Mouse (Mus musculus): ENCODE measurements around the gene Anln. TPM values are rescaled to one million over a fixed set of nuclear protein-coding genes. Genes with fewer than 3 reads are reported as not detected.
"Not testable (repeated sequence)": the region's sequence is repeated elsewhere in the genome, so short reads cannot be mapped to it uniquely, and the experiment has no call there.

Anln gene
- polyA plus RNA-seq, 1 experiment from 2014 or later = 35.4 TPM

GRCm38 (mm10) chr9:22420491-22420890 lies 31.5 kb upstream of the Anln start:
- Histone ChIP-seq H3K9me3 (no peaks in the 10 kb centered on the region), H3K9ac (no peak overlapping the region), H3K4me1 (no peaks in the 10 kb centered on the region), H3K4me3 (no peak overlapping the region), H3K36me3 (no peaks in the 10 kb centered on the region), H3K27me3 (no peaks in the 10 kb centered on the region), H3K4me2 (no peak overlapping the region), H3K27ac (no peak overlapping the region)
- WGBS = 56% methylated on average over 7 of the region's 7 CpGs
- ATAC-seq (ENCODE audit: insufficient number of reproducible peaks, low FRiP score, low TSS enrichment, low read depth) = no peak

- Histone ChIP-seq H3K4me2 (no peak overlapping the region), H3K27ac (no peak overlapping the region), H3K4me3 (no peak overlapping the region), H3K27me3 (no peaks in the 10 kb centered on the region), H3K4me1 (no peaks in the 10 kb centered on the region), H3K9me3 (no peaks in the 10 kb centered on the region), H3K9ac (no peak overlapping the region), H3K36me3 (no peaks in the 10 kb centered on the region)
- no peak for ATAC-seq (ENCODE audit: insufficient number of reproducible peaks, low FRiP score, low TSS enrichment, low read depth)
- 83% methylated on average over 3 of the region's 3 CpGs for WGBS
These were observed 30.9 kb upstream of the Anln start for GRCm38 (mm10) chr9:22419877-22420276.

GRCm38 (mm10) chr9:22417547-22417946 lies 28.6 kb upstream of the Anln start:
- Histone ChIP-seq H3K4me1 (no peaks in the 10 kb centered on the region), H3K36me3 (no peaks in the 10 kb centered on the region), H3K4me3 (no peak overlapping the region), H3K9me3 (no peaks in the 10 kb centered on the region), H3K4me2 (no peak overlapping the region), H3K27ac (no peak overlapping the region), H3K9ac (no peak overlapping the region), H3K27me3 (no peaks in the 10 kb centered on the region)
- 48% methylated on average over 6 of the region's 6 CpGs for WGBS
- no peak for ATAC-seq (ENCODE audit: insufficient number of reproducible peaks, low FRiP score, low TSS enrichment, low read depth)

GRCm38 (mm10) chr9:22416187-22416586 lies 27.2 kb upstream of the Anln start:
- Histone ChIP-seq H3K4me3 (no peak overlapping the region), H3K27me3 (no peaks in the 10 kb centered on the region), H3K4me2 (no peak overlapping the region), H3K9ac (no peak overlapping the region), H3K4me1 (peaks cover 3% of the 10 kb centered on the region; the same call in 1 of the 2 replicates), H3K27ac (no peak overlapping the region), H3K36me3 (no peaks in the 10 kb centered on the region), H3K9me3 (no peaks in the 10 kb centered on the region)
- 73% methylated on average over 3 of the region's 3 CpGs for WGBS
- no peak for ATAC-seq (ENCODE audit: insufficient number of reproducible peaks, low FRiP score, low TSS enrichment, low read depth)

GRCm38 (mm10) chr9:22411002-22411857 lies 22.2 kb upstream of the Anln start, which contains the start of gene 9530077C05Rik:
9530077C05Rik (plus strand) TSS chr9:22411513.
- no peak within 1 kb of the TSS; the same call in 1 of the 2 replicates for H3K27ac ChIP-seq
- ATAC-seq (ENCODE audit: insufficient number of reproducible peaks, low FRiP score, low TSS enrichment, low read depth) = peak; percentile 98

GRCm38 (mm10) chr9:22409501-22409900 lies 20.5 kb upstream of the Anln start:
- 66% methylated on average over 7 of the region's 7 CpGs for WGBS

More at GRCm38 (mm10) chr9:22411002-22411857, 22.2 kb upstream of the Anln start, which contains the start of gene 9530077C05Rik:
- WGBS = under 1% methylated on average over 42 of the region's 43 CpGs
- peak within 1 kb of the TSS; percentile 62 for H3K4me3 ChIP-seq
- peaks cover 3% of the 10 kb centered on the region; the same call in 1 of the 2 replicates for H3K4me1 ChIP-seq
- H3K9me3 ChIP-seq = no peaks in the 10 kb centered on the region
- peak within 1 kb of the TSS; percentile 62 for H3K4me2 ChIP-seq
- peak within 1 kb of the TSS; percentile 49; the same call in 1 of the 2 replicates for H3K9ac ChIP-seq
- H3K27me3 ChIP-seq = no peaks in the 10 kb centered on the region
- H3K36me3 ChIP-seq = no peaks in the 10 kb centered on the region

GRCm38 (mm10) chr9:22408344-22408743 lies 19.4 kb upstream of the Anln start:
- 27% methylated on average over 4 of the region's 4 CpGs for WGBS
- not testable (repeated sequence) for ATAC-seq (ENCODE audit: insufficient number of reproducible peaks, low FRiP score, low TSS enrichment, low read depth); H3K4me2 ChIP-seq; H3K4me3 ChIP-seq; H3K36me3 ChIP-seq; H3K9ac ChIP-seq; H3K27me3 ChIP-seq; H3K9me3 ChIP-seq; H3K27ac ChIP-seq; H3K4me1 ChIP-seq

More at GRCm38 (mm10) chr9:22409501-22409900, 20.5 kb upstream of the Anln start:
- H3K27me3 ChIP-seq = no peaks in the 10 kb centered on the region
- ATAC-seq (ENCODE audit: insufficient number of reproducible peaks, low FRiP score, low TSS enrichment, low read depth) = no peak
- no peaks in the 10 kb centered on the region for H3K9me3 ChIP-seq
- no peak overlapping the region for H3K27ac ChIP-seq
- no peak overlapping the region for H3K9ac ChIP-seq
- H3K4me3 ChIP-seq = no peak overlapping the region
- no peak overlapping the region for H3K4me2 ChIP-seq
- H3K4me1 ChIP-seq = peaks cover 3% of the 10 kb centered on the region; the same call in 1 of the 2 replicates
- H3K36me3 ChIP-seq = no peaks in the 10 kb centered on the region

GRCm38 (mm10) chr9:22407633-22408032 lies 18.6 kb upstream of the Anln start:
- H3K4me1 ChIP-seq; H3K4me2 ChIP-seq; H3K27me3 ChIP-seq; H3K27ac ChIP-seq; H3K4me3 ChIP-seq; H3K9me3 ChIP-seq; ATAC-seq (ENCODE audit: insufficient number of reproducible peaks, low FRiP score, low TSS enrichment, low read depth); H3K9ac ChIP-seq; H3K36me3 ChIP-seq: not testable (repeated sequence)
- WGBS = 81% methylated on average over 4 of the region's 4 CpGs

- Histone ChIP-seq H3K27me3 (no peaks in the 10 kb centered on the region), H3K4me3 (no peak overlapping the region), H3K9ac (no peak overlapping the region), H3K36me3 (no peaks in the 10 kb centered on the region), H3K4me2 (no peak overlapping the region), H3K4me1 (no peaks in the 10 kb centered on the region), H3K9me3 (no peaks in the 10 kb centered on the region), H3K27ac (no peak overlapping the region)
- ATAC-seq (ENCODE audit: insufficient number of reproducible peaks, low FRiP score, low TSS enrichment, low read depth) = no peak
- whole genome bisulfite sequencing = 67% methylated on average over 3 of the region's 3 CpGs
These were observed 16.4 kb upstream of the Anln start for GRCm38 (mm10) chr9:22405414-22405813.

- not testable (repeated sequence) for H3K9me3 ChIP-seq; H3K36me3 ChIP-seq; H3K27ac ChIP-seq; H3K27me3 ChIP-seq; H3K4me2 ChIP-seq; H3K4me1 ChIP-seq; H3K9ac ChIP-seq; H3K4me3 ChIP-seq; ATAC-seq (ENCODE audit: insufficient number of reproducible peaks, low FRiP score, low TSS enrichment, low read depth)
- 63% methylated on average over 2 of the region's 2 CpGs for WGBS
These were observed 14.5 kb upstream of the Anln start for GRCm38 (mm10) chr9:22403501-22403900.

- no peak for ATAC-seq (ENCODE audit: insufficient number of reproducible peaks, low FRiP score, low TSS enrichment, low read depth)
- H3K27me3 ChIP-seq = no peaks in the 10 kb centered on the region
- 64% methylated on average over 3 of the region's 3 CpGs for WGBS
- H3K36me3 ChIP-seq = no peaks in the 10 kb centered on the region
- no peak overlapping the region for H3K9ac ChIP-seq
- H3K4me3 ChIP-seq = no peak overlapping the region
- H3K9me3 ChIP-seq = no peaks in the 10 kb centered on the region
- H3K4me2 ChIP-seq = no peak overlapping the region
- H3K4me1 ChIP-seq = no peaks in the 10 kb centered on the region
- H3K27ac ChIP-seq = no peak overlapping the region
These were observed 14.0 kb upstream of the Anln start for GRCm38 (mm10) chr9:22402976-22403375.

GRCm38 (mm10) chr9:22402001-22402400 lies 13.0 kb upstream of the Anln start:
- ATAC-seq (ENCODE audit: insufficient number of reproducible peaks, low FRiP score, low TSS enrichment, low read depth) = no peak
- WGBS = 87% methylated on average over 6 of the region's 6 CpGs
- no peaks in the 10 kb centered on the region for H3K4me1 ChIP-seq
- no peaks in the 10 kb centered on the region for H3K27me3 ChIP-seq
- H3K4me2 ChIP-seq = no peak overlapping the region
- no peak overlapping the region for H3K4me3 ChIP-seq
- H3K36me3 ChIP-seq = no peaks in the 10 kb centered on the region
- no peak overlapping the region for H3K9ac ChIP-seq
- H3K9me3 ChIP-seq = no peaks in the 10 kb centered on the region
- no peak overlapping the region for H3K27ac ChIP-seq

All from limb, embryonic 15.5 days (tissue).